Mouse (Mus musculus): ENCODE results near the gene Serpina10.
A peak's percentile ranks its signal among the peaks of the same experiment; 100 is the strongest.
"Not testable (repeated sequence)": the region's sequence is repeated elsewhere in the genome, so short reads cannot be mapped to it uniquely, and the experiment has no call there.

Serpina10 gene

DNA sequence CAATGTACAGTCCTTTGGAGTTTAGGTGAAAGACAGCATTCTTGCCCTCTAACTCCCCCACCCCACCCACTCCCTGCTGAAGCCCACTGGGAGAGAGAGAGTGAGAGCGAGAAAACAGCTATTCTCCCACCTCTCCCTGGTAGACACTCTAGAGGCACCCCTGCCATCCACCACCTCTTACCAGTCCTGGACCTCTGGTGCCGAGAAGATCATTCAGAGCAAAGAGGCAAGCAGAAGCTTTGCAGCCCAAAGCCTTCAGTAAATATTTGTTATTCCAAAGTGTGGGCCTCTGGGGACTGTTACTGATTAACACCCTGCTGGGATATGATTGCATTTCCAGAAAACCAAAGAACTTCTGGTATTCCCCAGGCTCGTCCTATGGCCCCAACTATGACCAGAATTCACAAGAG lies at the start of gene Serpina10:
Gene Serpina10 (minus strand): TSS at position 242 of the 410 bp plus-strand sequence.
- no peak for DNase-seq (ENCODE audit: low spot score in 2 of 2)

DNA sequence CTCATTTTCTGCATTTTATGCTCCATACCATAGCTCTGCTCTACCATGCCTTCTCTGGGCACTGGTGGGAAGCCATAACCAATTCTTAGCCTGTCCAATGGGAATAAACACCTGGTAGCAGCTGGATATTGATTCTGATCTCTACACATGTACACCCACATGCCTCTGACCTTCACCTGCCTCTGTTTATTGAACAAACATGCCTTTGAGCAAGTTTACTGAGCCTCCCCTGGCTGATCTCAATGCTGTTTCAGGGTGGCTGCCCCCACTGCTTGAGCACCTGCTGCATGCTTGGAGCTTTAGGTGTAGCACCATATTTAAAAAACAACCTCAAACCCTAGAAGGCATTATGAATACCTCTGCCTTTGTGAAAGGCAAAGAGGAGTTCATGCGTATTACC lies 48.6 kb upstream of the Serpina10 start:
- not testable (repeated sequence) for DNase-seq (ENCODE audit: low spot score in 2 of 2)

DNA sequence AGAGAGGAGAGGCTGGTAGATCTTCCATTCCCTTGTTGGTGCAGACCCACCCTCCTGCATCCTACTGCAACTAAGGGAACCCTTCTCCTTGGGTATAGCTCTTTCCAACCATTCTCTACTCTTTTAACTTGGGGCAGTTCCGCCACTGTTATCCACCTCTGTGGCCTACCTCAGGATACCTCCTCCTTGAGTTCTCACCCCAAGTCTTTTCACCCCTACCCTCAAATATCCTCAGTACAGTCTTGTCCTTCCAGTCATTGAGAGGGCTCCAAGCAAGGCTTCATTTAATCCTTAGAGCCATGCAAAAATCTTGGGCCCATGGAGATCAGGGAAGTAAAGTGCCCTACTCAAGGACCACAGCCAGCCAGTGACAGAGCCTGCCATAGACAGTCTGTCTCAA lies 44.8 kb upstream of the Serpina10 start, which contains the start of gene Serpina16:
Gene Serpina16 (minus strand): TSS at position 101 of the 400 bp plus-strand sequence.
- DNase-seq (ENCODE audit: low spot score in 2 of 2) = no peak

DNA sequence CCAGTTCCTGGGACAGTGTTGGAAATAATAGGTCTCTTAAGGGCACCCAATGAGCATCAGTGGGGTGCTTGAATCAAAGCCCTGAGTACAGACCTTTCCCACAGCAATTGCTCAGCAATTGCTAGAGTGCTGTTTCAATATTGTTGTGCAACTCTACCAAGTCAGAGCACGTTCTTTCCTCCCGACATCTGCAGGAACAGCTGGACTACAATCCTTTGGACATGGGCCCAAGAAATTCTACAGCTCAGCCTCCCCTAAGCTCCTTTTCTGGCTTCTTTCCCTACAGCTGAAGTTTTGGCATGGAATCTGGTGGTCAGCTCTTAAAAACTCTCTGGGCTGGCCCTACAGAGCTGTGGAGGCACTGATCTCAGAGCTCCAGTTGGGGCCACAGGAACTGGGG lies 41.9 kb upstream of the Serpina10 start:
- DNase-seq (ENCODE audit: low spot score in 2 of 2) = no peak

DNA sequence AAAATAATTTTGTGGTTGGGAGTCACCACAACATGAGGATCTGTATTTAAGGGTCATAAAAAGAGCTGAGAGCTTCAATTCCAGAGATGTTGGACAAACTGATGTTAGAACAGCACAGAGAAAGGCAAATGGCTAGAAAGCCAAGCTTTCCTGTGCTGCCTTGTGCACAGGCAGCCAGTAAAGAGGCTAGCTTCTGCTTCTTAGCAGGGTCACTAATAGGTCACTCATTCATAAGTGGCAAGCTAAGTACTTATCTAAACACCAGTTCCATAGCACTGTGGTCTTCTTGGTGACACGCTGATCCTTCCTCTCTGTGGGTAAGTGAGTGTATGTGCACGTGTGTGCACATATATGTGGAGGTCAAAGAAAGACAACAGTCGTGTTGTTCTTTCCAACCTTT lies 40.2 kb upstream of the Serpina10 start:
- DNase-seq (ENCODE audit: low spot score in 2 of 2) = no peak

DNA sequence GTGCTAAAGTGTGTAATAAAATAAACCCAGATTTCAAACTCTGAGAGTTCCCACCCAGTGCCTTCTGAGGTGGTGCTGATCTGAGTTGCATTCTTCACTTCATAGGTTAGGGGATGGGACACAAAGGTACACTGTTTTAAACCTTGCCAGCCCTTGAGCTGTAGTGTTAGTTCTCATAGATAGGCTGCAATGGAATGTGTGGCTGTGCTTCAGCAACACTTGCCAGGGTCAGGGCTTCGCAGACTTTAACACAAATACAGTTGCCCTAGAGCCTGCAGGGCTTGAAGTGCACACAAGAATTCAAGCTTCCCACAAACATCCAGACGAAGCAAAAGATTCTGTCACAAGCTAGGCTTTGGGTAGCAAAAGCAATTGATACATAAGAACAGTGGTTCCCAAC lies 39.7 kb upstream of the Serpina10 start:
- no peak for DNase-seq (ENCODE audit: low spot score in 2 of 2)

DNA sequence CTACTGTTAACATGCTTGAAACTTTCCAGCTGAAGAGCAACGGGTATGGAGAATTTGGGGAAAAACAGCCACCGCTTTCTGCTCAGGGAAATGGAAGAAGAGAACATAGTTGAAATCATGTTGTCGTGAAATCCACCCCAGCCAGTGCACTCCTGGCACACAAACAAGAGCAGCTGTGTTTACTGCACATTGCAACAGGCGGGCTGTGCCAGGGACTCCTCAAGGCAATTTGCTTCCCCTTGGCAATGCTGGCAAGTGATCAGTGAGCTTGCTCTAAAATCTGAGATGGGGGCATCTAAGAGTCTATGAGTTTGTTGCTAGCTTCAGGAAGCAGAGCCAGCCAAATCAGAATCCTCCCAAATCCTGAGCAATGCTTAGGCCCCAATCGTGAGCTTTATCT lies 39.1 kb upstream of the Serpina10 start:
- DNase-seq (ENCODE audit: low spot score in 2 of 2) = peak; percentile 4 to 20

DNA sequence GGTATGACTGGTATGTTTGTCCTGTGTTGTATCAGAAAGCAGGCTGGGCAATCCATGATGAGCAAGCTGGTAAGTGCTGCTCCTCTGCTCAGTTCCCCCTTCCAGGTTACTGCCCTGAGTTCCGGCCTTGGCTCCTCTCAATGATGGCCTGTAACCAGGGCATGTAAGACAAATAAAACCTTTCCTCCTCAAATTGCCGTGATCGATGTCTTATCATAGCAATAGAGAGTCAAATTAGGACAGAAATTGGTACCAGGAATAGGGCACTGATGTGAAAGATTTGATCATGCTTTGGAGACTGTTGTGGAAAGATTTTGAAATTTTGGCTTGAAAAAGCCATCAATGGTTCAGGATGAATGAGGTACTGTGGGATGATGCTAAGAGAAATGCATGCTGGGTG lies 34.0 kb upstream of the Serpina10 start:
- DNase-seq (ENCODE audit: low spot score in 2 of 2) = no peak

DNA sequence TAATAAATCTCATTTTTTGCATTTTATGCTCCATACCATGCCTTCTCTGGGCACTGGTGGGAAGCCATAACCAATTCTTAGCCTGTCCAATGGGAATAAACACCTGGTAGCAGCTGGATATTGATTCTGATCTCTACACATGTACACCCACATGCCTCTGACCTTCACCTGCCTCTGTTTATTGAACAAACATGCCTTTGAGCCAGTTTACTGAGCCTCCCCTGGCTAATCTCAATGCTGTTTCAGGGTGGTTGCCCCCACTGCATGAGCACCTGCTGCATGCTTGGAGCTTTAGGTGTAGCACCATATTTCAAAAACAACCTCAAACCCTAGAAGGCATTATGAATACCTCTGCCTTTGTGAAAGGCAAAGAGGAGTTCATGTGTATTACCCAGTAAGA lies 30.8 kb upstream of the Serpina10 start:
- not testable (repeated sequence) for DNase-seq (ENCODE audit: low spot score in 2 of 2)

DNA sequence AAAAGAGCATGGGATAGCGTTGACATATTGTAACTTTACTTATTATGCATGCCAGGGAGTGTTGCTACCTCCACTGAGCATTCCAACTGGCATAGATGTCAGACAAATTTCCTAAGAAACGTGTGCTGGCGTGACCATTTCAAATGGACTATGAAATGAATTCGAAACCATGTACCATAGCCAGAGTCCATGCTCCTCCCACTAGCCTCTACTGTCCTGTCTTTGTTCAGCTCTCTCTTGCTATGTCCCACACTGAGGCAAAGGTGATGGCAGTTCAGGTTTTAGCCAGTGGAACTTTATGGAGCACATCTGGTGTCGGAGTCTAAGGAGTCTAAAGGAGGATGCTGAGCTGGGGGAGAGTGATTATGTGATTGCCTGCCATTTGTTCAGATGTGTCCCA lies 28.8 kb upstream of the Serpina10 start:
- no peak for DNase-seq (ENCODE audit: low spot score in 2 of 2)

DNA sequence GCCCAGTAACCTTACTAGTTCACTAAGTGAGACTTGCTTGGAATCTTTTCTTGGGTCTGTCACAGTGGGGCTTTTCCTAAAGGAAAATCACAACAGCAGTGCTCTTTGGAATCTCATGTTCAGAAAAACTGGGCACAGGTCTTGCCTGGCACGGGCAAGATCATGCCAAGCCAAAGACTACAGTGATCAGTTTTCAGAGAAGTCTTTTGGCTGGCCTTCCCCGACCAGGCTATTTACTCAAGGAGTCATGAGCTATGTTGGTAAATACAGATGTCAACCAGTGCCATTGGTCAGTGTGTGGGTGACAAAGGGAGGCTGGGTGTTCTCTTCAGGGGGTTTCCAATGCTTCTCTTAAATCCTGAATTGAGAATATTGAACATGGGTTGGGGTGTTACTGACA lies 27.9 kb upstream of the Serpina10 start:
- no peak for DNase-seq (ENCODE audit: low spot score in 2 of 2)

DNA sequence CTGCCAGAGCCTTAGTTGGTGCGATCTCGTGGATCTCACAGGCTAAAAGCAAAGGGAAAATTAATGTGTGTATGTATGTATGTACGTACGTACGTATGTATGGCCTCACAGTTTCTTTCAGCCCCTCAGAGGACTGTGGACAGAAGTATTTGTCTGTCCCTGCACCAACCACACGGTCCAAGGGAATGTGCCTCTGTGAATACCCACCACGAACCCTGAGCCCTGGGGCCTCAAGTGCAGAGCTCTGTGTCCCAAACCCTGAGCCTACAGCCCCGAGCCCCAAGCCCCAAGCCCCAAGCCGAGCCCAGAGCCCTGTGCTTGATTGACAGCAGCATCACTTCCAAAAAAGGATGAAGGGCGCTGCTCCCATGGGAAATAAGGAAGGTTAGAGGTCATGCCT lies 26.7 kb upstream of the Serpina10 start:
- DNase-seq (ENCODE audit: low spot score in 2 of 2) = no peak

DNA sequence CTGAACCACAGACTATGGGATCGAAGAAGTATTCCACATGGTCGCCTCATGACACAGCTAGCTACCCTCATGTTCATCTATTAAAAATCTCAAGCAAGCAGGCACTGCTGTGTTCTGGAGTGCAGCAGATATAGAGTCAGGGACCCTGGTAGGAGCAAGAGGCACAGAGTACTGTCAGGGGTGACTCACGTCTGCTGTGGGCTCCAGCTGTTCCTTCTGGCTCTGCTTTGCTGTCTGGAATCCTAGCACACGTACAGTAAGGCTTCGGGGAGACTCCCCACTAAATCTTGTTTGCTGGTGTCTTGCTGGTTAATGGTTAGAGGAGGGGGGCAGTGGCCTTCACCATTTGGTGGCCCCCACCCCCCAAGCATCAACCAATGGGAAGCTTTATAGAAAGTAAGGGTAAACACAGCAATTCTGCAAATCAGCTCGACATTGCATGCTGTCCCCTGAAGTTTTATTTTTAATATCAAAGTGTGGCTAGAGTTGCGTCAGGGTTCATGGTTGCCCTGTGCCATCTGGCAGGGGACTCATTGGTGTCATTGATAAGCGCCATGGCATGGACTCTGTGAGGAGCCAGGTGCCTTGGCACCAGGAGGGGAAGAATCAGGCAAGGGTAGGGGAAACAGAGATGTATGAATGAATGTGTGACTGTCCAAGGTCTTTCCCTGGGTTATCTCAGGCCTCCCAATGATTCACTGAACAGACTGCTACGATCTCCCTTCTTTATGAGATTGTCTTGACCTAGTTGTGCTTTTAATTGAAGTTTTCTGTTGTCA lies 25.8 kb upstream of the Serpina10 start, which contains the start of gene Serpina6:
Gene Serpina6 (minus strand): TSS at position 365 of the 779 bp plus-strand sequence.
- DNase-seq (ENCODE audit: low spot score in 2 of 2) = no peak

DNA sequence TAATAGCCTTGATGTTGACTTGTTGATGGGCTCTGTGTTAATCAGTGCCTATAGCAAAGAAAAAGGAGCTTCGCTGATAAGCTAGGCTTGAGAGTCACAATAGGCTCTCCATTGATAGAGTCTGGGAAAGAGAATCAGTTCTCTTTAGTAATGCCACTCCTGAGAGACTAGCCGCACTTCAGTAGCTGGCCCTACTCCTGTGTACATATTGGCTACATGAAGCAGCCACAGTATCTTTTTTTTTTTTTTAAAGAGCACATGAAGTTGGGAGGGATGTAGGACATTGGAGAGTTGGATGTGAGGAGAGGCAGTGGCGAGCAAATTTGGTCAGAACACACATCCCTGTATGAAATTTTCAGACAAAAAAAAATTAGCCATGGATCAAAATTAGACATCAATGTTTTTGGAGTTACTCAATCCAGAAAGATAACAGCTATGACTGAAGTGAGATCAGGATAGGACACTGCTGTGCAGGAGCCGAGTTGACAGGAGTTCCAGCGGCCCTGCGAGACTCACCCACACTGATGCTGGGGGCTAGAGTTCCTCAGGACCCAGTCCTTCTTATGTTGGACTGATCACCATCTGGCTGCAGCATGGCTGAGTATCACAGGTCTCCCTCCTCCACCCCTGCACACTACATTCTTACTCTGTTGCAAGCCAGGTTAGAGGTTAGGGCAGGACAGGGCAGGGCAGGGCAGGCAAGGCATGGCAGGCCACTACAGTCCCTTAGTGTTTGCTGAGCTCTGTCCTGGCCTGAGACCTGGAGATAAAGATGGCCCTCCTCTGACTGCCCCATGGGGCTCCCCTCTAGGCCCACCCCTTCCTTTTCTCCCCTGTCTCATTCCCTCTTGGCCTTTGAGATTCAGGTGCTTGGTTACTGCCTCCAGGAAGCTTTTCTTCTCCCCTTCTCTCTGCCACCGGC lies 24.1 kb upstream of the Serpina10 start:
- DNase-seq (ENCODE audit: low spot score in 2 of 2) = no peak

DNA sequence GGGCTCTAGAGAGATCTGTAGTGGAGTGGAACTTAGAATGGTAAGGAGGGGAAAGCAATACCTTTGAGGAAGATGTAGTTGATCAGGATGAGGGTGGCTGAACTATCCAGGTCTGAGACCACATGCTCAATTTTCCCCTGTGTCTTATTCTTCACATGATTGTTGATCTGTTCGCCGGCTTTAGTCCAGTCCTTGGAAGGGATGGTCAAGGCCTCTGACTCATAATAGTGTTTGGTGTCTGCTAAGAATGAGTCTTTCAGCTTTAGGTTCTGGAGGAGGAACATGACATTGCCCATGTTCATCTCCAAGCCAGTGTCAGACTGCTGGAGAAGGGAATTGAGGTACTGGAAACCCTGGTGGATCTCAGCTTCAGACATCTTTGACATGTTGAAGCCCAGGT lies 22.6 kb upstream of the Serpina10 start:
- no peak for DNase-seq (ENCODE audit: low spot score in 2 of 2)

DNA sequence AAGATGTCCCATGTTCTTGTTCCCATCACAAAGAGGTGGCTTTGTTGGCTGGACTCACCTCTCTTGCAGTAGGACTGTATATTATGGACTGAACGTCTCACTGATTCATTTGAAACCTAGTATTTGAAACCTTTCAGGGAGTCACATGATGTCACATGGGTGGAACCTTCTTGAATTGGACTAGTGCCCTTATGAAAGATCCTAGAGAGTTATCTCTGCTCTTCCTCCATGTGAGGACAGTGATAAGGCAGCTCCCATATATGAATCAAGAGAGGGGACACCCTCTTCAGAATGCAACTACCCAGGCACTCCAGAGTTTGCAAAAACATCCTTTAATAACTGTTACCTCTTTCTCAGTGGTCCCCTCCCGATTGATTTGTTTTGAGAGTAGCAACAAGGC lies 15.1 kb upstream of the Serpina10 start:
- DNase-seq (ENCODE audit: low spot score in 2 of 2) = no peak

DNA sequence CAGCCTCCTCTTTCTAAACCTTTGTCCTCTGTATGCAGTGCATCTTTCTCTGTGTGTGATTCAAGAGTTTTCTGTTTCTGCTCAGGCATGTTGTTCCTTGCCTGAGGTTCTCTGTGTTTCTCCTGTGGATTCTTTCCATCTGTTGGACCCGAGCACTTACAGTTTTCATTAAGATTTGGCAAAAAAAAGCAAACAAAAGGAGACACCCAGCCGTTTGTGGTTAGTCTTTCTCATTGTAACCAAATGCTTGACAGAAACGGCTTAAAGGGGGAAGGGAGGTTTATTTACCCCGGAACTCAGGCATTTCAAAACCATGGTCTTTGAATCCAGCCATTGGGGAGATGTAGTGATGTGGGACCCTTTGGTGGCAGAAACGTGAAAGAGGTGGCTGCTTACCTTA lies 13.4 kb upstream of the Serpina10 start:
- no peak for DNase-seq (ENCODE audit: low spot score in 2 of 2)

DNA sequence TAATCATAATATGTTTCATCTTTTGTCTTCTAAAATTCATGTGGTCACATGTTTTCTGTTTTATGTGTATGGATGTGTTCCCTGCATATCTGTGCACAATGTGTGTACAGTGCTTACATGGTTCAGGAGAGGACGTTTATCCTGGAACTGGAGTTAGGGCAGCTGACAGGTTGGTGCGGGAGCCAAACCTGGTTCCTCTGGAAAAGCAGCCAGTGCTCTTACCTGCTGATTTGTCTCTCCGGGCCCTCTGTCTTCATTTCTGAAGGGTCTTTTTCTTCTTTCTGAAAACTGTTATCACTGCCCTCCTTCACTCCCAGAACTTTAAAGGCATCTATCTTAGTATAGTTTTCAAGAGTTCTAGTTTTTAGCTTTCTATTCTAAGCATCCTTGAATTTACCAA lies 12.6 kb upstream of the Serpina10 start:
- no peak for DNase-seq (ENCODE audit: low spot score in 2 of 2)

DNA sequence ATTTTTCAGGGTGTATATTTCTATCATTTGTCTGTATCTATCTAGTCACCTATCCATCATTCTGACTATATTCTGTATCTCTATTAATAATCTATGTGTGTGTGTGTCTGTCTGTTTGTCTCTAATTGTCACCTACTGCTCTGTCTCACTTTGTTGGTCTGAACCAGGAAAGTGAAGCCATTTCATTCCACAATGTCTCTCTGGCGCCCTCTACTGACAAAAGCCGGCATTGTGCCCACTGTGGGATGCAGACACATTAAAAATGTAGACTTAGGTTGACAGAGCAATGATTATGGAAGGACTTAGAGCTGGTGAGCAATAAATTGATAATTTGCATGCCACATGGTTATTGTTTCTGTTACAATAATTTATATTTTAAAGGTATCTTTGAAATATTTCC lies 12.1 kb upstream of the Serpina10 start:
- peak in 1 of 2 experiments; percentile 85 for DNase-seq (ENCODE audit: low spot score in 2 of 2)

DNA sequence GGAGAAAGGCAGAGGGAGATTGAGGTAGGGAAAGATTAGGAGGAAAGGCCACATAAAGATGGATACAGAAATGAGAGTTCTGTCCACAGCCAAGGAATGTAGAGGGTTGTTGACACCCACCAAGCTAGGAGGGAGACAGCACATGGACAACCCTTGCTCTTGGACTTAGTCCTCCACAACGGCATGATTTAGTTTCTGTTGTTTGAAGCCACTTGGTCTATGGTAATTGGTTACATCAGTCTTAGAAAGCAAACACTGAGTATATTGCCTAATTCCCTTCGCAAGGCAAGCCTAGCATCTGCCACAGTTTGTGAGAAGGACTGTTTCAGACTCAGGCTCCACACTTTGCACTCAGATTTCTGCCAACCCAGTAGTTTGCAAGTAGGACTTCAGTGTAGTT lies 4.6 kb upstream of the Serpina10 start:
- no peak for DNase-seq (ENCODE audit: low spot score in 2 of 2)

DNA sequence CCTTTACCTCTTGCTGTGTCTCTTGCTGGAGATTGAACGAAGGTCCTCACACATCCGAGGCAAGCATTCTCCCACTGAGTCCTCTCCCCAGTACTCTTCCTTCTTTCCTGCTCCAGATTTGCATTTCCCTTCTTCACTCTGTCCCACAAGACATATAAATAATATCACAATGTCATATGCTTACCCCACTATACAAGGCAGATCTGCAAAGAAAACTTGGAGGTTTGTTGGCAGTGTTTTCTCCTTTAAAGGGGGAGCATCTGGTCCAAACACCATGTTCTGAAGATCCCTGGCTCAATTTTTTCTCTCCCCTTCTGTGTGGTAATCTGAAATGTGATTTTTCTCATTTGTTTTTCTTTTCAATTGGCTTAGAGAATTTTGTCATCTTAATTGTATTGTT lies 3.2 kb upstream of the Serpina10 start:
- no peak for DNase-seq (ENCODE audit: low spot score in 2 of 2)

DNA sequence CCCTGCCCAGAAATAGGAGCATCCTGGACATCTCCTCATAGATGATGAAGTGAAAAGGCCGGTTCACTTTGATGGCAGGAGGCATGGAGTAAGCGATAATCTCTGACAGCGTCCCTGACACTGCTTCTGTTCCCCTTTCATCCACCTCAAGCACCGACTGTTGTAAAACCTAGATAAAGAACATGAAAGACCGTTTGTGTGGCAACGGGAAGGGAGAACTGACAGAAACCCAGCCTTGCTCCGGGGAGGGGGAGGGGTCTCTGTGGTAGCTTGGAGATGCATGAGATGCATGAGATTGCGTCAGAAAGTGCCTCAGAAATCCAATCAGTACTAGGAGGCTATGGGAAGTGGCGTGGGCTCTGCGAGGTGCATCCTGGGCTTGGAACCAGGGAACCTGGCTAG lies 14.4 kb downstream of the Serpina10 start:
- no peak for DNase-seq (ENCODE audit: low spot score in 2 of 2)

DNA sequence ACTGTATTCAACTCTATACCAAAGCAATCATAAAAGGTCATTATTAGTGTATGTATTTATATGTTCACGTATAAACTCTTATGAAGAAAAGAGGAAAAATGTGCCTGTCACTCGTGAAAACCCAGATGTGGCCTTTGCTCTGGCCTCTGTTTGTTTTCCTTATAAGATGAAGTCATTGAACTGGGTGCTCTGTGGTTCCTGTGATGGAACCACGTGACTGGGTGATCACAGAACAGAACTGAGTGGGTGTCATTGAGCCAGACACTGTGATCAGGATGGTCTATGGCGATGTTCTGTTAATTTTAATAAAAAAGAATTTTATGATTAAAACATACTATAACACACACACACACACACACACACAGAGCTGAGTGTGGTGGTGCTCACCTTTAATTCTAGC lies 15.5 kb downstream of the Serpina10 start:
- no peak for DNase-seq (ENCODE audit: low spot score in 2 of 2)

Measured in left cerebral cortex, adult 9 months (tissue).